Mouse (Mus musculus) inflammation-experienced regulatory T-cells, adult 6 months (primary cell): Measurements from ENCODE around the gene 4930404N11Rik. TPM values are rescaled to one million over a fixed set of nuclear protein-coding genes. Genes with fewer than 3 reads are reported as not detected.

ENCODE experiments used
- ATAC-seq: one replicate; pipeline ENCODE4 v1.8.0; 2017
- polyA plus RNA-seq, 3 experiments: library from polyadenylated mRNA; unstranded; fragments of 100-300 nt; shearing (Covaris generic); gene quantifications; one replicate each; pipeline ENCODE4 v1.2.1; 2017

4930404N11Rik gene
- polyA plus RNA-seq, 3 experiments from 2014 or later: 0.26 to 1.7 (median 0.96) TPM

DNA sequence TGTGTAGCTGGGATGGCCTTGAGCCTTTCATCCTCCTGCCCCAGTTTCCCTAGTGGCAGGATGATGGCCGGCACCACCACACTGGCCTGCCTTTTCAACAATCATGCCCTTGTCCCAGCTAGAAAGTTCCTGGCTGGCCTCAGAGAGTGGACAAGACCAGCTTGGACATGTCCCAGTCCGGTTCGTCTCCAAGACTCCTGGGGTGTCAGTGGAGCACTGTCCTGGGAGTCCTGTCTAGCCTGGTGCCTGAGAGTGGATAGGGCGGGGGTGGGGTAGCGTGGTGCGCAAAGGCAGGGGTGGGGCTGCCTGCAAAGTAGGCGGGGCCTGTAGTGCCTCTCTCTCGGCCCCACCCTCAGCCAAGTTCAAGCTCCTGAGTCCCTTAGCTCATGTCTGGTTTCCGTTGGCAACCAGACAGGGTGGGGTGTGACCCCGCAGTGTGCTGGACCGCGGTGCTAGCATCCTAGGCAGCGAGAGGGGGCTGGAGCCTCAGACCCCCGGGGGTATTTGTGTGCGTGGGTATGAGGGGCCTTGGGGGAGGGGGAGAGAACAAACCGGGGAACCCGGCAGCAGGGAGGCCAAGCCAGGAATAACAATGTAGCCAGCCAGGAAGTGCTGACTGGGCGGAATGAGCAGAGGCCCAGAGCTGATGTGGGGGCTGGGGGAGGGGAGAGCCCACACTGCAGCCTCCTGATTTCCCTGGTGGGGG is 36.1 kb upstream of the 4930404N11Rik start:
- ATAC-seq: peak; percentile 56

DNA sequence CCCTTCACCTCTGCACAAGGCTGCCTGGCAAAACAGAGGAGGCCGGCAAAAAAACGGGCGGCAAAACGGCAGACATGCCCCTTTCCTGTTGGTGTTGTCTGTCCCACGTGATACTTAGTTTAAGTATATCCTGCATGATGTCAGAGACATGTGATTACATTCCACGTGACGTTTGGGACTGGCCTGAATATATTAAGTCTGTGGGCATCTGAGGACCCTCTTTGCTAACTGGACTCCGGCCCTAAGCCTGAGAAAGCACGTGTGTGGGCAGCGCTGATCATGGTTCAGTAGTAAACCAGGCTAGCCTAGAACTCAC is 35.5 kb upstream of the 4930404N11Rik start:
- no peak for ATAC-seq

DNA sequence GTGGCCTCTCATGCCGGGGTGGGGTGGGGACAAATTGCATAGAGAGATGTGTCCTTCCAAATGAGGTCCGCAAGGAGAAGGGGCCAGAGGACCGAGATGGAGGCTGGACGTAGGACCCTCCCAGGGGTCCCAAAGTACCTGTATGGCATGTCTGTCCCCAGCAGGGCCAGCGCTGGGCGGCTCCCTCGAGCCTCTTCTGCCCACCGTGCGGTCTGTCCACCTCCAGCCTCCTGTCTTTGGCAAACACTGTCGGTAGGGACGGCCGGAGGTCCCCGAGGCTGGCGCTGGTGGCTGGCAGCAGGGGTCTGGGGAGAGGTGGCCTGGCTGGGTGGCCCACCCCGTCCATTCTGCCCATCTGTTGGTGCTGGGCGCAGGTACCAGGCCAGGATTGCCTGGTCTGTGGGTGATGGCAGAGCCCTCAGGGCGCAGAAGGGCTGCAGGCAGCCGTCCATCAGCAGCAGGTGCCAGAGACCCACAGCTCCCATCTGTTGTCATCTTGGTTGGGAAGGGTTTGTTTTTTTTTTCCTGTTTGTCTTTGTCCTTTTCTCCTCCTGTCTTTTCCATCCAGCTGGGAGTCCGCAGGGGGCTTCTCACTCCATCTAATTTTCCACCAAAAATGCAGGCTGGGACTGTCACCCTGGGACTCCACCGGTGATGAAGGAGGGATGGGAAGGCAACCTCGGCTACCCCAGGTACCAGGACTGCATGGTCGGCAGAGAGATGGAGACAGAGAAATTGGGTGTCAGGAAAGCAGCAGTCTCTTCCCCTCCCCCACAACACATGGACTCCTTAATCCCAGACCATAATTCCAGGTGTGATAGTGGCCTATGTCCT is 35.0 kb upstream of the 4930404N11Rik start:
- ATAC-seq: no peak

DNA sequence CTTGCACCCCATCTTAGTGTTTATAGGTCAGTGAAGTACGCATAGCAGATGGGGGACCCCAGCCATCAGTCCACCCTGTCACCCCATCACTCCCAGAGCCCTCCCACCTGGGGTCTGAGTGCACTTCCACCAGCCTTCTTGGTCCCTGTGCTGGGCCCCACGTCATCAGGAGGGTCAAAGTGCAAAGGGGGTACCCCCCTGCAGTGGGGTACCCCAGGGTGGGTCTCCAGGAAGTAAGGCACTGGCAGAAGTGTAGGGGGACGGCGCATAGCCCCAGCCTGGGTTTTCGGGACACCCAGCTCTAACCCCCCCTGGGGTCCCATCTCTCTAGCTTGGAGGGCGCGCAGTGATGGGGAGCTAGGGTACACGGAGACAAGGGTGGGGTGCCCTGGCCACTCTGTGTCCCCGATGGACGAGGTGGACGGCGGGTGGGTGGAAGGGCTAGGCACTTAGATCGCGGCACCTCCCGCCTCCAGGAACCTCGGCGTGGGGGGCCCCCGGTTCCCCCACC is 34.2 kb upstream of the 4930404N11Rik start:
- ATAC-seq: no peak

DNA sequence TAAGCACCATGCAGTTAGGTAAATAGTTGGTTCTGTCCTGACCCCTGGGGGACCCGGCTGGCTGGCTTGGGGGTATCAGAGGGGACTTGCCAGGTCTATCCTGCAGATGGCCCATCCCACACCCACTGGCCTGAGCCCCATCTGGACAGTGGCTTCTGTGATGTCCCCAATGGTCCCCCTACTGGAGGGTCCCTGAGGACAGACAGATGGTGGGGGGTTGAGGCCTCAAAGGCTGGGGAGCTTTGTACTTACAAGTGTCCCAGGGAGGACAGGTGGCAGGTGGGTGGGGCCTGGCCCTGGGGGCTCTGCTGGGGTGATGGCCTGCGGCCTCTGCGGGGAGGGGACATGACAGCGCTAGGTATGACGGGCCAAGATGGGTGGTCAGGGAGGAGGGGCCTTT is 33.7 kb upstream of the 4930404N11Rik start:
- no peak for ATAC-seq

DNA sequence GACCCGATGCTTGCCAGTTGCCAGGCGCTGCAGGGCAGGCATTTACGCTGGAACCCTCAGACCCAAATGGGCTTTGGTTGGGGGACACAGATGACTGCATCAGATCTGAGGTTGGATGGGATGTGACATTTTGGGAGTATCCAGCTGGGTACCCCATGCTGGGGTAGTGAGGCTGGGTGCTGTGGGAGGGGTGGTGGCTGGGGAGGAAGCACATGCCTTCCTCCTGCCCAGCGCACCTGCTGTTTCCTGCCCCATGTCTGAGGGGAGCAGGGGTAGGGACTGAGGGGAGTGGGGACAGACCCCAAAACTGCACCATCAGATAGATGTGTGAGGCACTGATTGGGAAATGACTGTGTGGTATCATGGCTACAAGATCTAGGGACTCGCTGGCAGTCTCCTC is 31.1 kb upstream of the 4930404N11Rik start:
- ATAC-seq: no peak

DNA sequence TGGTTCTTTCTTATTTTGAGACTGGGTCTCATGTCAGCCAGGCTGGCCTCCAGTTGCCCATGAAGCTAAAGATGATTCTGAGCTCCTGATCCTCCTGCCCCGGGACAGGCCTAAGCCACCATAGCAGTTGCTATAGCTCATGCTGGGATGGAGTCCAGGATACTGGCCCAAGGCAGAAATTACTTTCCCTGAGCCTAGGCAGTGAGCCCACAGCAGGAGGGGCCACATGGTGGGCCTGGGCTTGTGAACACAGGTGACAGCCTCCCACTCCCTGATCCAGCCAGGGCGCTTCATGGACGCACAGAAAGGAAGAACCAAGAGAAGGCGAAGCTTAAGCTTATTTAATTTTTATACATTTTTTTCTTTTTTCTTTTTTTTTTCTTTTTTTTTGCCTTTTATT is 30.2 kb upstream of the 4930404N11Rik start:
- ATAC-seq: no peak

DNA sequence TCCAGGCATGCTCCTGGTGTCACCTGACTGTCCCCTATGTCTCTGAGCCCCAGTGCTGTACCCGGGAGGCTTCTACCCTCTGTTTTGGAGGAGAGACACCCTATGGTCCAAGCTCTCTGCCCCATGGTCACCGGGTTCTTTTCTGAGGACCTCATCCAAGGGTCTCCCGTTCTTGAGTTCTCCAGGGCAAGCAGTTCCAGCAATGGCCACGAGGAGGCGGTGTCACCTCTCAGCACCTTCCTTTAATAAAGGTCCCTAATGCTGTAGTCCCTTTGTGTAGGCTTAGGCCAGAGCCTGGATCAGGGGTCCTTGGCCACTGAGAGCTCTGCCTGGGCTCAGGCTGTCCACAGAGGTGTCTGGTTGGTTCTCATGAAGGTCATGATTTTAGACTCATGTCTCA is 29.5 kb upstream of the 4930404N11Rik start:
- ATAC-seq: peak; percentile 54

DNA sequence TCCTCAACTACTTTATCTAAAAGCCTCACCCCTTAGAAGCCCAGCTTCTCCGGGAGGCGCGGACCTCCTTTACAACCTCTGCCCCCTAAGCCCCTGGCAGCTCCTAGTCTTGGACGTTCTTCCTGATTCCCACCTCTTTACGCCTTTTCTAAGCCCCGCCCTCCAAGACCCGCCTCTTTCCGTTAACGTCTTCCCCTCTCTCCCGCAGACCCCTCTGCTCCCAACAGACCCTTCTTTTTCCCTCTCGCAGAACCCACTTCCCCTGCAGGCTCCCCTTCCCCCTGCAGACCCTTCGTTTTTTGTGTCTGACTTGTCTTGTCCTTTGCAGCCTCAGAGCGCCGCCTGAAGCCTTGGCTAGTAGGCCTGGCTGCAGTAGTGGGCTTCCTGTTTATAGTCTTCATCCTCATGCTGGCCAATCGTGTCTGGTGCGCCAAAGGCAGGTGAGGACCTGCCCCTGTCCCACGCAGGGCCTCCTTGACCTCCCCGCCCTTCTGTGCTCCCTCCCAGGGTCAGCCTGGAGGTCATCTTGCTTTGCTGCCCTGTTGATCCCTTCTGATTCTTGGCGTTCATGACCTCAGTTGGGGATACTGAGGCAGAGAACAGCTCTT is 27.9 kb upstream of the 4930404N11Rik start:
- ATAC-seq: no peak

DNA sequence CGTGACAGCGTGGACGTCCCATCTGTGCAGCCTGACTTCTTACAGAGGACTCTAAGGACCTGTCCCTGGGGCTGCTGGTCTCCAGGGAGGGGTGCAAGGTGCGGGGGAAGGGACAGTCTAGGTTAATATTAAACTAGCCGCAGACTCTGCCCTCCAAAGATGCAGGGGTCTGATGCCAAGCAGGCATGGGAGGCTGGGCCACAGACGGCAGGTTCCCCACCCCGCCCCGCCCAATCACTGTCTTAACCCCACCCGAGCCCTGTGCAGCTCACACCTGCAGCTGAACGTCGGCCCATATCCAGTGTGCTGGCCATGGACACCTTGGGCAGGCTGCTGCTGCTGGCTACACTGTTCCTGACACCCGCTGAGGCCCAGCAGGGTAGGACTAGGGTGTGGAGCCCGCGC is 27.2 kb upstream of the 4930404N11Rik start, which contains the start of gene Smim24:
TSS of gene Smim24 (plus strand) at position 271 of the 405 bp plus-strand sequence.
- no peak for ATAC-seq

DNA sequence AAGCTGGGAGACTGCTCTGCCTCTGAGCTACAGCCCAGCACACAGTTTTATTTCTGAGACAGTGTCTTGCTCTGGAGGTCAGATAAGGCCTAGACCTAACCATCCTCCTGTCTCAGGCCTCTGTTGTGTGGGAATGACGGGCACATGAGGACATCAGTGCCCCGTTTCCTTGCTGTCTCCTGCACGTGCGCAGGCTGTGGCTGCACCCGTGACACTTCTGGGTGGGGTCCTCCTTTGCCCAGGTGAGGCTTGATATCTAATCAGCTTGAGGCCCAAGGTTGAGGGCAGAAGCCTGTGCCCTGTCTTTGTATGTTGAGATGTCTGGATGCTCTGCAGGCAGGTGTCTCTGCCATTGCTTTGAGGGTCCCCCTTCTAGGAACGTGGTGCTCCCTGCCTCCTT is 26.7 kb upstream of the 4930404N11Rik start:
- no peak for ATAC-seq

DNA sequence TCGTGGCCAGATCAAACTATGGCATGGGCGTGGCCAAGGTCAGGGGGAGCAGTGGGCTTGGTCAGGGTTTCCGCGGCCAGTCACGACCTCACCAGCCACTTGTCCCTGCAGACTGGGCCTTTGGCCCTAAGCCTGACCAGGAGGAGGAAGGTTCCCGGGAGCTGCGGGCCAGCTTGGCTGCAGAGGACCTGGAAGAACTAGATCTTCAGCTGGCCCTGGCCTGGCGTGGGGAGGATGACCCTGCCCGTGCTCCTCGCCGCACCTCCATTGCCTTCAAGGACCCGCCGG is 25.0 kb upstream of the 4930404N11Rik start:
- ATAC-seq: no peak

DNA sequence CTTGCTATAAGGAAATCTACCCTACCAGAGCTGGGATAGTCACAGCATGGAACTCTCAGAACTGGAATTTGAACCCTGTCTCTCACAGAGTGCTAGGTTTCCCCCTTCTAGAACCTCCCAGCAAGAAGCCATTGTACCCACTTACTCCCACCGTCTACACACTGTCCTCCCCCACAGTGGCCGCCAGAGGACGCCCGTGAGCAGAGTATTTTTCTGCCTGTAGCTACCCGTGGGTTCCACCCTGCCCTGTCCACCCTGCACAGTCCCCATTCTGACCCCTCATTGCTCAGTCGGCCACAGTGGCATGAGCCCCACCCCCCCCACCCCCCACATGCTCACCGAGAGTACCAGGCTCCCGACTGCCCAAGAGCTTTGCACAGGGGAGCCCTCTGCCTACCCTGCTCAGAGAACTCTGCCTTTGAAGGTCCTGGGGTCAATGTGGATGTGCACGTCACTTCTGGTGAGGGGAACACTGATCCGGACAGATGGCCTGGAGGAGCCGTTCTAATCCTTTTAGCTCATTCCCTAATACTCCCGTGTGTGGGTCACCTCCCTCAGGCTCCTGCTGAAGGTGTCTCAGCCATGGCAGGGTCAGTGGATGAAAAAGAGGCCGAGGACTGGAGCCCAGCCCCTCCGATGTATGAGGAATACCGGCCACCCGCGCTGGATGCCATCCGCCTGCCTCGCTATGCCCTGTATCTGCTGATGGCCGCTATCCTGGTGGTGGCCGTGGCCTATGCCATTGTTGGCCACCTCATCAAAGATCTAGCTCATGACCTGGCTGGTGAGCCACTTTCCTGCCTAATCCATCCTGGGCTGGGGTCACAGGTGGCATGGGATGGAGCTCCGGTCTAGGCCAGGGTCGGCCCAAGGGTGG is 24.4 kb upstream of the 4930404N11Rik start:
- peak; percentile 68 for ATAC-seq

DNA sequence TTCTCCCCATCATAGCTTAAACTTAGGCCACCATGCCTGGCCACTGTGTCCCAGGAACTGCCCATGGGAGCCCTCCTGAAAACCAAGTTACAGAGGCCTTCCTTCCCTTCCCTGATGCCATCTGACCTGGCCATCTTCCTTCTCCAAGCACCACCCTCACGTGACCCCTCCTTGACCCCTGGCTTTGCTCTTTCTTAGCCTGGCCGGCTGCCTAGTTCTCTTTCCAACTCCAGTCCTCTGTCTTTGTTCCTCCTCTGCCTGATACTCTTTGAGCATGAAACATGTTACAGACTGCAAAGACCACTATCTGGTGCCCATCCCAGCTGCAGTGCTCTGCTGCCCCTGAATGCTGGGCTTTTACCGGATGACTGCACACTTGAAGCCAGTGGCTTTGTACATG is 23.8 kb upstream of the 4930404N11Rik start:
- no peak for ATAC-seq

DNA sequence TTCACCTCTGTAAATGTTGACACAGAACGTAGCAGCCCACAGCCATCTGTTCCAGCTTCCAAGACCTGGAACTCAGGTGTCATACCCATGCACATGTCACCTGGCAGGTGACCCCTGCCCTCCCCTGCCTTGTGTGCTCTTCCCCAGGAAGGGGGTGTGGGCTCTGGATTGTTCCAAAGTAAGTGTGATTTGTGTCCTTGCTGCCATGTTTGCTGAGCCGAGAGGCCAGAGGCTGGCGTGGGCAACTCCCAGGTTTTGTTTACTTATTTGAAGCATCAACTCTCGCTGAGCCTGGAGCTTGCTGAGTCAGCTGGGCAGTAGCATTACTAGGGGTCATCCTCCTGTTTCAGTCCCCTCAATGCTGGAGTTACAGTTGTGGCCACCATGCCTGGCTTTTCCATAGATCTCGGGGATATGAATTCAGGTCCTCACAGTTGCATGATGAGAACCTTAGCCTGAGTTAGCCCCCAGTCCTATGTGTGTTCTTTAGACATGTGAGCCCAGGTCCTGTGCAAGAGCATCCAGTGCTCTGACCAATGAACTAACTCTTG is 23.0 kb upstream of the 4930404N11Rik start, which contains the start of gene Gm48552:
TSS of gene Gm48552 (plus strand) at position 501 of the 551 bp plus-strand sequence.
- no peak for ATAC-seq

DNA sequence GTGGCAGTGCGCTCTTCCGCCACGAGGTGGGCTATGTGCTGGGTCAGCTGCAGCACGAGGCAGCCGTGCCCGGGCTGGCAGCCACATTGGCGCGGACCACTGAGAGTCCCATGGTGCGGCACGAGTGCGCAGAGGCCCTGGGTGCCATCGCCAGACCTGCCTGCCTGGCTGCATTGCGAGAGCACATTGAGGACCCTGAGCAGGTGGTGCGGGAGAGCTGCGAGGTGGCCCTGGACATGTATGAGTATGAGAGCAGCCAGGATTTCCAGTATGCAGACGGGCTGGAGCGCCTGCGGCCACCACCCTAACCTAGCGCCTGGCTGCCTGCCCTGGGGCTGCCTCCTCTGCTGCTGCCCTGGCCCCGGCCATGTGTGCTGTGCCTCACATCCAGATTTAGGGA is 22.1 kb upstream of the 4930404N11Rik start:
- no peak for ATAC-seq

DNA sequence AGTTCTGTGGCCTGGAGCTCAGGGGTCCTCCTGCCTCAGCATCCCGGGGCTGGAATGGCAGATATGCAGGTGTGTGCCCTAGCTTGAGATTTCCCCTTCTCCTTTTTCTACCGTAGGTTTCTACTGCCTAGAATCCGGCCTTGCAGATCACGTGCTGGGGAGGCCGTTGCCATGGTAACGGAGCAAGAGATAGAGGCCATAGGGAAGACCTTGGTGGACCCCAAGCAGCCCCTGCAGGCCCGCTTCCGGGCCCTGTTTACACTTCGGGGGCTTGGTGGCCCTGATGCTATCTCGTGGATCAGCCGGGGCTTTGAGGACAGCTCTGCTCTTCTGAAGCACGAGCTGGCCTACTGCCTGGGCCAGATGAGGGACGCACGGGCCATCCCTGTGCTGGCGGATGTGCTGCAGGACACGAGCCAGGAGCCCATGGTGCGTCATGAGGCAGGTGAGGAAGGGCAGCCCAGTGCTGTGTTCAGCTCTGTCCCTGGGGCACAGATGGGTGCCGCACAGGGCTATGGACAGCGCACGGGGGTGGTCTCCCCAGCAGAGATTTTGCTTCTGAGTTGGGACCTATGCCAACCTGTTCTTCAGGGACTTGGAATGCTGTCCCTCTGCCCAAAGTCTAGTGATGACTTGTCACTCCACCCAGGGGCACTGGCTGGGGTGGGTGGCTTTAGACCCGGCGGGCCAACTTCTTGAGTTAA is 20.1 kb upstream of the 4930404N11Rik start:
- ATAC-seq: no peak

DNA sequence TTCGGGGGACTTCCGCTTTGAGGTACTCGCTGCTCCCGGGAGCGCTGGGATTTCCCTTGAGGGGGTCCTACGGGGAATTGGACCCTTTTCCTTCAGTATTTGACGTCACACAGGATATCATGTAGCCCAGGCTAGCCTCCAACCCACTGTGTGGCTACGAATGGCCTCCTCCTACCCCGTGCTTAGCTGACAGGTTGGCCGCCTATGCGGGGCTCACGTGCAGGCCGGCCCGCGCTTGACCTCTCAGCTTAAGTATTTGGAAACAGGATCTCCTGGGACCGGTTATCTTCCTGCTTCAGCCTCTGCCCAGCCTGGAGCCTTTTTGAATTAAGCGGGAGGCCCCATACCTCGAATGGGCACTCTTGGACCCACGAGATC is 19.0 kb upstream of the 4930404N11Rik start:
- no peak for ATAC-seq

DNA sequence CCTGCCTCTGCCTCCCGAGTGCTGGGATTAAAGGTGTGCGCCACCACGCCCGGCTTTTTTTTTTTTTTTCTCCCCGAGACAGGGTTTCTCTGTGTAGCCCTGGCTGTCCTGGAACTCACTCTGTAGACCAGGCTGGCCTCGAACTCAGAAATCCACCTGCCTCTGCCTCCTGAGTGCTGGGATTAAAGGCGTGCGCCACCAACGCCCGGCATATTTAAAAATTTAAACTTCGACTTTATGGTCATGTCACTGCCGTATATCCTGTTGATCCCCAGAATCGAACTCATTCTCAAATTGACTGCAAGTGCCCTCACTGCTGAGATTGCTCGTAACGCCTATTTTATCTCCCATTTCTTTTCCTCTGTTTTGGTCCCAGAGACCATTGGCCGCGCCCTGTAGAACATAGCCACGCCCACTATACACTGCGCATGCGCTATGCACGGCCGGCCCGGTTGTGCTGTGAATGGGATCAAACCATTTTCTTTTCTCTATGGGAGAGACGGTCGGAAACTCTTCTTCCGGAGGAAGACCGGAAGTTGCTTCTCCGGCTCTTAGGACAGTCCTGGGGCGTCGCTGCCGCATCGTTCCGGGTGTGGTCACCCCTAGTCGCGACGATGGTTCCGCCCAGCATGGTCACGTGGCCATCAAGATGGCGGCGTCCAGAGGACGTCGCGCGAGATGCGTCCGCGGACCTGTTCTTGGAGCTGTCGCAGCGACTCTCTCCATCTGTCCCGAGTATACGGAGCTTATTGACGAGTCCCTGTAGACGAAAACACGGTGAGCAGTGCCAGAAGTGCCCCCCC is 18.4 kb upstream of the 4930404N11Rik start, which contains the start of the genes Dohh and Gm48551:
TSS of gene Dohh (plus strand) at position 627 of the 803 bp plus-strand sequence.
TSS of gene Gm48551 (plus strand) at position 665 of the 803 bp plus-strand sequence.
- peak; percentile 94 for ATAC-seq

DNA sequence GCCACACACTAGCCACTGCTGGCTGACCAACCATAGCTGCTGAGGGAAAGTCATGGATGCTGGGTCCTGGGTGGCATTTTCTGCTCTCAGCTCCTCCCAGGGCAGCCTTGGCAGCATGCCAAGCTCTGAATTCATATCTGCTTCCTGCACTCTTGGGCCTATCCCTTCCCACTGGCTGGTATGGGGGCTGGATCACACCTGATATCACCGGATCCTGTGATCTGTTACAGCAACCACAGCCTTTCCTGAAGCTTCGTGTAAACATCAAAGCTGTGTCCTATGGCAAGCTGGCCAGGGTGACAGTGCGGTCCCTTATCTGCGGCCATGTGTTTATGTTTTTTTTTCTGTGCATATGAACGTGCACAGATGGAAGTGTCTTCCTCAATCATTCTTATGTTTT is 16.4 kb upstream of the 4930404N11Rik start:
- no peak for ATAC-seq
